Mouse (Mus musculus): ENCODE data around the gene Pla2g16.

The Pla2g16 gene

DNA sequence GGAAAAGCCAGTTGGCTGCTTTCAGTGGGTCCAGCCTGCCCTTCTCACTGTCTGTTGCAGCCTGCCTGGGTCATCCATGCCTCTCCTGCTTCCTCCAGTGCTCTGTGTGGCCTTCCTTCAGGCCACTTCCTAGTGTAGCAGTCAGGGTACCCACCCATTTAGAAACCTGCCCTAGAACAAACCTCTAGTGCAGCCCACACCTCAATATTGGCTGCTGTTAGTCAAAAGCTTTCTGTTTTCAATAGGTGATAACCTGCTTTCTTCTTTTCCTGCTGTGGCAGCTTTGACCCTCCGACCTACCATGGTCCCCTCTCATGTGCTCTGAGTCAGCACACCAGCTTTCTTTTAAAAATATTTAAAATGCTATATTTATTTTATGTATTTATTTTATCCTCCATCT is 7.2 kb downstream of the Pla2g16 start:
- DNase-seq (ENCODE audit: low spot score) = no peak

DNA sequence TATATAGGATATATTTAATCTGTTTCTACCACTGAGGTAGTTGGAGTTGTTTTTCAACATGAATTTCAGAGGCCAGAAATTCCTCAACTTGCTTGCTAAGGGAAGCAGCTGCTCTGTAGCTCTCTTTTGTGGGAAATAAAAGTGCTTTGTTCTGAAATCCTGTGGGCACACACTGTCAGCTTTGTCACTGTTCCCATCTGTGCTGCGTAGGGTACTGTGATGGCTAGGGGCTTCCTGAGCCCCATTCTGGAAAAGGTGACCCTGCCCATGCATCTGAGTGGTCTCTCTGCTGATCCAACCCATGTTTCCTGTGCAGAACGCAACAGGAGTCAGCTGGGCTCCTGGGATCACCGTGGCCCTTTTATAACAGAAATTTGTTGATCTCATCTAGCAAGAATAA is 9.6 kb downstream of the Pla2g16 start:
- DNase-seq (ENCODE audit: low spot score) = no peak

DNA sequence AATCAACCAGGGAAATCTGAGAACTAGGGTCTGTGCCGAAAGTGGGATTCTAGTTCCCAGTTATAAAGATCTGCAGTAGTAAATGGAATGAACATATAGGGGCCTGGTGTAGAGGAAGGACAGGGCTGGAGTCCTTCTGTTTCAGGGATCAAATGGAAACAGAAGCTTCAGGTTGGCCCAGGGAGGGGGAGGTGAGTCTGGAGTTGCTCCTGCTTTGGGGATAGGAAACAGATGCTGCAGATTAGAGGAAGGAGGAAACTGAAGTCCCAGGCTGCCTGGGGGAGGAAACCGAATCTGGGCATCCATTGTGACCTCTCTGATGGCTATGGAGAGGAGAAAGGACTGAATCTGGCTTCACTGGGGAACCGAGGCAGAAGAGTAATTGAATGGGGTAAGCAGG is 11.1 kb downstream of the Pla2g16 start:
- DNase-seq (ENCODE audit: low spot score) = no peak

DNA sequence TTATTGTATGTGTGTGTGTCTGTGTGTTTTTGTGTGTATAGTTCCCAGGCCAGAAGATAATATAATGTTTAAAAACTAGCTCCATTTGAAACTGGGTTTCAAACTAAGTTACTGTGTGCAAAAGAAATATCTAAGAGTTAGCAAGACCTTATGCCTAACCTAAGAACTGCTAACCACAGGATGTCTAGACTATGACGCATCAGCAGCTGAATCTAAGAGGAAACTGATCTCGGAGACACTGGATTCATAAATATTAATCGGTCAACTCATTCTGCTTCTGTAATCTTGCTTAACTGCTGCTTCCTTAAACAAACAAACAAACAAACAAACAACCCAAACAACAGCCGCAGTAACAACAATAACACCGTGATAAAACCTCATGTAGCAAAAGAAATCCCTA is 12.4 kb downstream of the Pla2g16 start:
- DNase-seq (ENCODE audit: low spot score) = no peak

DNA sequence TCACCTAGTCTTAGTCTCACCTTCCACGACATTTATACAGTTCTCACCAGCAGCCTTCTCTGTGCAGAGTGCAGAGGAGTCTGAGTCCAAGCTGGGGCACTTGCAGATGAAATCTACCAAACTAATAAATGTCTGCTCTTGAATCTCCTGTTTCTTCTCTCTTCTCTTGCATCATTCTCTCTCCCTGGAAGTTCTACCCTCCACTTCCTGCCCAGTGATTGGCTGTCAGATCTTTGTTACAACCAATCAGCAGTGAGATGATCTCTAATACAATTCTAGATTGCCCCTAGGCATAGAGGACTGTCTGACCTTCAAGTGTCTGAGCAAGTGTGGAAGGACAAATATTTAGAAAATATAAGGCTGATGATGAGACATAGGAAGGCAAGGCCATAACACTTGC is 18.9 kb downstream of the Pla2g16 start:
- no peak for DNase-seq (ENCODE audit: low spot score)

DNA sequence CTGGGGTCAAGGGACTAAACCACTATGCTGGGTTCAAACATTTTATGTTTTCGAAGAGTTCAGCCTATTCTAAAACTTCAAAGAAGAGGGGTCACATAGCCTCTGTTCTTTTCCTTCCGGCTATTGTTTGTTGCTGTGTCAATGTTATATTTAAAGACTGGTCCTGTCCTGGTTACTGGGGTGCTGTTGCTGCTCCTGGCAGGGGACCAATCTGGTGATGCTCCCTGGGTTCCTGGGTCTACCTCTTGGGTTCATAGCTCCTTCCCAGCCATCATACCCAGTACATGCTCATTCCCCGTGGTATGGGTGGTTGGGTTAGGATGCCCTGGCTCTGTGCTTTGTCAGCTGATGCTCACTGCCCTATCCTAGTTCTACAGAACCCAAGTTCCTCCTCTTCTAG is 20.5 kb downstream of the Pla2g16 start:
- DNase-seq (ENCODE audit: low spot score) = no peak

DNA sequence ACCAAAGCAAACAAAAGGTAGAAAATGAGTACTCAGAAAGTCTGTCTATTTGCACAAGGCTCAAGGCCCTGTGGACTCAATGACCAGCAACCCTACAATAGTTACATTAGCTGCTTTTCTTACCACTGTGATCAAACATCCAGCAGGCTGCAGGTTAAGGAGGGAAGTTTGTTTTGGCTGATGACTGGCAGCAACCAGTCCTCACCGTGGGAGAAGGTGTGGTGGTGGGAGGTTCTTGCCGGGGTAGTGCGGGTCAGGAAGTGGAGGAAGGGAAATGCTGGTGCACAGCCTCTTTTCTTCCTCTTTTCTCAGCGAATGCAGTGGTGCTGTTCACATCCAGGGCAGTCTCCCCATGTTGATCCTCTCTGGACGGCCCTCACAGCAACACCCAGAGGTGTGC is 23.8 kb downstream of the Pla2g16 start:
- no peak for DNase-seq (ENCODE audit: low spot score)

DNA sequence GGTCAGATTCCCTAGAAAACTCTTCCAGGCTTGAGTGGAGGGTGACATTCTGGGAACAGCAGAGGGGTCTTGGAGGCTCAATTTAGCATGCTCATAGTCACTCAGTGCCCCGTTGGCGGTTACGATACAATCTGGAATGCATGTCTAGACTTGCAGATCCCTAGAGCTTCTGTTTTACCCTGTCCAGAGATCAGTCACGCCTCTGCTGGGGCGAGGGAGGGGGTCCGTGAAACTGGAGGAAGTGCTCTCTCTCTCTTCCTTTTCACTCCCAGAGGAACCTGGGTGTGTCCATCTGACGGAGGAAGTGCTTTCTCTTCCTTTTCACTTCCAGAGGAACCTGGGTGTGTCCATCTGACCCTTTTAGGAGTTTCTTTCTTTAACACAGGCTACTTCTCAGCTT is 25.8 kb downstream of the Pla2g16 start:
- no peak for DNase-seq (ENCODE audit: low spot score)

DNA sequence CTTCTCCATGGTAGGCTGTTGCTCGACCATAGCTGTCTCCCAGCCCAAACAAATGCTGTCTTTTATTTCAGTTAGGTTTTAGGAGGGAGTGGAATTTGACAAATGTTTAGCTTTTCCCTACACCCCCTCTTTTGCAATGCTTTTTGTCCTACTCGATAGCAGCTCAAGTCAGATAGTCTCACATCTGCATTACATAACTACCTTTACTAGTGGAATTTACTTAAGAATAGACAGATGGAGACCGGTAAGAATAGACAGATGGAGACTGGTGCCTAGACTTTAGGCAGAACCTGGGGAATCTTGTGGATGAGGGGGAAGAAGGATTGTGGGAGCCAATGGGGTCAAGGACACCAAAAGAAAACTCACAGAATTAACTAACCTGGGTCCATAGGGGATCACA is 26.3 kb downstream of the Pla2g16 start:
- no peak for DNase-seq (ENCODE audit: low spot score)

DNA sequence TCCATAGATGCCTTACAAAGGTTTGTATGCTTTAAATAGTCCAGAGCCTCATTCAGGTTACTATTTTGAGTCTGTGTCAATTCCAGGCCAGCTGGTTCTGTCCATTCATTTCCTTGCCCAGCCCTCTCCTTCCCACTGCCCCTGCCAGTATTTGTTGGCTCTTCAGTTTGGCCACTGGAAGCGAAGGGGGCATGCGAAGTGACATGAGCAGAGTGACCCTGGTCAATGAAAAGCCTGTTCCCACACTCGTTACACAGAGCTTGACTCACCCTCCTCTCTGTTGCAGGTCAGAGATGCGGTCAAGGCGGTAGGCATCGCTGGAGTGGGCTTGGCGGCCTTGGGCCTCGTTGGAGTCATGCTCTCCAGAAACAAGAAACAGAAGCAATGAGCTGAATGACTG is 28.0 kb downstream of the Pla2g16 start:
- DNase-seq (ENCODE audit: low spot score) = peak; percentile 41

DNA sequence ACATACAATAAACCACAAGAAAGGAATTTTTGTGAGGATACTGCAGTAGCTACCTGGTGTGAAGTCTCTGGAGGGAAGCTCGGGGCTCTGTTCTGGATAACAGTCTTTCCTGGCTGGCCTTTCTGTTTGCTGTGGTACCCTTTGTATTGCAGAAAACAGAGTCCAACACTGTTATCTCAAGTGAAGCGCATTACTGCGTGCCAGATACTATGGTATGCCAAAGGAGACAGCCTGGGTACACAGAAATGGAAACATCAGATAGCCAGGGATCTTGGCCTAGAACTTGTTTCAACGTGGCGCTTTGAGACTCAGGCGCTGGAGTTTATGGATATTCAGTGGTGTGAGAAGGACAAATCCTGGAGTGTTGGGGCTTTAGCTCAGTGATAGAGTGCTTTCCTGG is 28.5 kb downstream of the Pla2g16 start:
- DNase-seq (ENCODE audit: low spot score) = no peak

DNA sequence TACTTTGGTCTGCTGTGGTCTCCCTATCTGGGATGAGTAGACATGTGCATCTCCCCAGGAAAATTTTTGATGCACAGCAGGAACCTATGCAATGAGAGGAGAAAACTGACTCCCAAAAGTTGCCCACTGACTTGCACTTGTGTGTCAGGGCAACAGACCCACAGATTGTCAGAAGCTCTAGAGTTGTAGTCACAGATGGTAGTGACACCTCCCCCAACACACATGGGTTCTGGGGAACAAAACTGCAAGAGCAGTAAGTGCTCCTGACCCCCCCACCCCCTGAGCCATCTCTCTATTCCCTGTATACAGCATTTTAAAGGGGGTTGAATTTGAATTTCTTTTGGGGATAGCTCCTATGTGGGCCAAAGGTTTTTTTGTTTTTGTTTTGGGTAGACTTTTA is 33.5 kb downstream of the Pla2g16 start:
- no peak for DNase-seq (ENCODE audit: low spot score)

DNA sequence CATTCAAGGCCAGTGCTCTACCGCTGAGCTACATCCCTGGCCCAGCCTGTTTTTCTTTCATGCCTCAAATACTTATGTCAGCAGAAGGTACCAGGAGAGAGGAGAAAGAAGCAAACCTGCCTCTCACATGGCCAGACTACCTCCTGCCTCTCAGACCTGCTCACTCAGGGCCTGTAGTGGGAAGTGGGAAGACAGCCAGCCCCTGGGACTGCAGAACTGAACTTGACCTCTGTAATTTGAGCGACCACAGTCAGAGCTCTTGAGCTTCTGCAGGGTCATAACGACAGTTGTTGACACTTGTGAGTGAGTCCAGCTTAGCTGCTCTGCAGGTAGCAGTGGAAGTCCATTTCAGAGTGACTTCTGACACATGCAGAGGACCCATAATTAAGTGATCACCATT is 34.8 kb downstream of the Pla2g16 start:
- DNase-seq (ENCODE audit: low spot score) = no peak

DNA sequence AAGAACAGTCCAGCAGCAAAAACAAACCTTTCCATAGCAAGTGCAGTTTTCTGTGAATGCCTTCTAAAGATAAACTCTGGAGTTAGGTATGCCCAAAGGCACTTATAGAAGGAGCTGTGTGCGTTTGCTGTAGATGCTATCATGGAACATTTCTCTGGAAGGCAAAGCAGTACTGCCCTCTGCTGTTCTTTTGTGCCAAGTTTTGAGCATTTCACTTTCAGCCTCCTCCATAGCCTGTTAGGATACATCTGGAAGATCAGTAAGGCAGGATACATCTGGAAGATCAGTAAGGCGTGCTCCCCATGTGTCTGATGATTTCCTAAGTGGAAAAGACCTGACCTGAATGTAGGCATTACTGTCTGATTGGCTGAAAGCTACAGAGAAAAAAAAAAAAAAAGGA is 38.3 kb downstream of the Pla2g16 start:
- no peak for DNase-seq (ENCODE audit: low spot score)

DNA sequence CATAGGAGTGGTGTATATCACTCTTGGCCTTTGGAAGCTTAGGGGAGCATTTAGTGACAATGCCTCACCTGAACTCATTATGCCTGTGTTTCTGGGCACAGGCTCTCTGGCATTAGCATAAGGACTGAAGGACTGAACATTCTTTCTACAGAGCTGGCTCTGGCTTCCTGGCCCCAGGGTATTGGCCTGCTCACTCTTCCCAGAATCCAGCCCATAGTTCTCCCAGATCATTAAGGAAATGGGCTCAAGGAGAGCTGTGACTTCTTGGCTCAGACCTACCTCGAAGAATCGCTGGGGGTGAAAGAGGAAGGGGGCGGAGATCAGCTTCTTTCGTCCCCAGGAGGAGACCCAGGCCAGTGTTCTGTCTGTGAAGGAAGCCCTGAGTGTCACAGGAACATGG is 41.2 kb downstream of the Pla2g16 start:
- no peak for DNase-seq (ENCODE audit: low spot score)

DNA sequence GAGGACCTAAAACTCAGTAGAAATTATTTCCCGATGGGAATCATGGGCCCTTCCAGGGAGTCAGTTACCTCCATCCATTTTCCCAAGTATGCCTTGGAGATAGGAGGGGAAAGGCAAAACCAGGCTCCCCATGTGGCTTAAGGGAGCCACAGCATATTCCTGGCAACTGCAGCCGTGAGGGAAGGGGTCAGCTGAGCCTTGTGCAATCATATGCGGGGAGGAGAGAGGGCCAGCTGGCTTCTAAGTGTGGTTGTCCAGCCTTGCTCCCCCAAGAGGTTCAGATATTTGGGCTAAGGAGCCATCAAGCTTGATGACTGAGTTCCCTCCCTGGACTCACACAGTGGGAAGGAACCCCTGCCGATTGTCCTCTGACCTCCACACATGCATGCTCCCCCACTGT is 44.3 kb downstream of the Pla2g16 start:
- no peak for DNase-seq (ENCODE audit: low spot score)

DNA sequence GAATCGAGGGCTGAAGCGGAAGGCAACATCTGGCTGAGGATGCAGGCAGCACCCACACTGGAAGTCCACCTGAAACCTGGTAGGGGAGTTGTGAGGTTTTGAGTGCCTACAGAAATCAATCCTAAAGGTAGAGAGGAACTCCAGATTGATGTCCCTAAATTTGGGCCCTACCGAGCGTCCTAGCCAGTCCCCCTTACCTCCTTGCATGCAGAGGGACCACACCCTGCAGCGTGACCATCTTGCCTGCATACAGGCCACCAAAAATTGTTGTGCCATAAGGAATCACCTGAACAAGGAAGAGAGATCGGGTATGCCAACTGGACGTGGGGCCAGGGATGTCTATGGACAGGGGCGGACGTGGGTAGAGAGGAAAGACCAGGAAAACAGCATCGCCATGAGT is 46.8 kb downstream of the Pla2g16 start:
- DNase-seq (ENCODE audit: low spot score) = no peak

DNA sequence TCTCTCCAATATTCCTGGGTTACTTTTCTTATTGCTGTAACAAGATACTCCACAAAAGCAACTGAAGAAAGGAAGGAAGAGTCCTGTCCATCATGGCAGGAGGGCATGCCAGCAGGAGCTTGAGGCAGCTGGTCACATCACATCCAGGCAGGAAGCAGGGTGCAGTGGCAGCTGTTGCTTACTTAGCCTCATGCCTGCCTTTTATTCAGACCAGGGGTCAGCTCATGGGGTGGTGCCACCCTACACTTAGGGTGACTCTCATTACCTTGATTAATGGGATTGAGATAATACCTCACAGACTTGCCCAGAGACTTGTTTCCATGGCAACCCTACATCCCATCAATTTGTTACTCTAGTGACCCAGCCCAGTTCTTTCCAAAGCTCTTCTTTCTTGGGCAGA is 47.8 kb downstream of the Pla2g16 start:
- no peak for DNase-seq (ENCODE audit: low spot score)

DNA sequence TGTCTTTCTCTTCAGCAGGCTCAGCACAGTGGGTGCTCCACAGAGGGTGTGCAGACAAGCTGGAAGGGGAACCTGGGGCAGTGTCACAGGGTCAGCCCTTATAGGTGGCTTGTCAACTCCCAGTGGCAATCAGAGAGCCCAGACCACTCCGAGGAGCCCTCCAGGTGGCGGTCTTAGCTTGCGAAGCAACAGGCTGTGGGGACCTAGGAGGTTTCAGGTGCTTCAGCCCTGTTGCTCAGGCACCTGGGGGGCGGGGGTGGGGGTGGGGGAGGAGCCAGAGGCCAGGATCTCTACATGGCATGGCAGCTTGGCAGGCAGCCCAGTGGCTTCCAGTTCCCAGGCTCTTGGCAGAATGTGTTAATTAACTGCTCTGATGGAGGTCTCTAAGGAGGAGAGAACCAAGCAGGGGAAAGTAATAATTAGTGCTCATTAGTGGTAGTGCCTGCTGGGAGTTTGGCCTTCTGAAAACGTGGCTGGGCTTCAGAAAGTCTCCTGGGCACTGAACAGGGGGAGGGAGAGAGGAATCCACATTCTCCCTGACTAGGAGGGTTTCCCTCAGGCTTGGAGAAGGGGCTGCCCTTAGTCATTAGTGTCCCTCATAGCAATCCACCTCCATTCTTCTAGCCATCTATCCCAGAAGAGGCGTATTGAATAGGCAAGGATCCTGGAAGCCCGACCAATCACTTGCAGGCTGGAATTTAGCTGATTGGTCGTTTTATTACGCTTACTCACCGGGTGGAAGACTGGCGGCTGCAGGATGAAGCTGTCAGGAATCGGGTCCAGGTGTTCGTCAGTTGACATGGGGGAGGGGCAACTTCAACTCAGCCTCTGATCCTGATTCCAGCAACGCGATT is 48.9 kb downstream of the Pla2g16 start:
- DNase-seq (ENCODE audit: low spot score) = no peak

DNA sequence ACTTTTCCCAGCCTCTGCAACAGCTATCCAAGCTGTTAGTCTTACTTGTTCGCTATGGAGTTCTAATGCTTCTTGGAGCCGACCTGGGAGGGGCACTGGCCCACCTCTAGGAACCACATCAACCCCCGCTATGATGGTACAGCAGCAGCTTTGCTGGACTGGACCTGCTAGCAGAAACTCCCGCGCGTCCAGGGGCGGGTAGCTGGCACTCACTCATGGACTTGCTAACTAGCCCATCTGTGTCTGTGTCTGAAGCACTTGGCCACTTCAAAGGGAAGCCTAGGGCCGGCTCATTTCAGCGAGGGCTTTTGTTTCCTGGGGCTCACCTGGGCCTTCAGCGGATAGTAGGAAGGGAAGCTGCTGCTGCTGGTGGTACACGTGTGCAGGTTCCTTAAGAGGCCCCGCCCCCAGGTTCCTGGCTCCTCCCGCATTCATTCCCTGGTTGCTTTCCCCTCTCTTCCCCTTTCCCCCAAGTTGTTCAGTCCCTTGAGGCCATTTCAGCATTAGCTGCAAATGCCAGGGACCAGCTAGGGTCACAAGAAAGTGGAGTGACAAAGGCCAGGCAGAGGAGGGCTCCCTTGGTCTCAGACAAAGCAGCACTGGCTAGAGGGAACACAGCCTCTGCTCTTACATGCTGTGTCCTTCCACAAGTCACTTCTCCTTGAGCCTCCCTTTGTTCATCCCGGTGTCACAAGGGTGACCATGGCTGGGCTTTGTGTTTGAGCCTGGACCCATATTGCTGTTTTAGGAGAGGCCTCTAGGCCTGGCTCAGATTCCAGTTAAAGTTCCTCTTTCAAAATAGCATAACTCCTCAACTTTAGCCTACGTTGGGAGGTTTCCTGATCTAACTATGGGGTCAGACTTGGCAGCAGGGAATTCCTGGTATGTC is 49.8 kb downstream of the Pla2g16 start, which contains the start of gene Lgals12:
Gene Lgals12 (minus strand): TSS at position 393 of the 889 bp plus-strand sequence.
- no peak for DNase-seq (ENCODE audit: low spot score)

DNA sequence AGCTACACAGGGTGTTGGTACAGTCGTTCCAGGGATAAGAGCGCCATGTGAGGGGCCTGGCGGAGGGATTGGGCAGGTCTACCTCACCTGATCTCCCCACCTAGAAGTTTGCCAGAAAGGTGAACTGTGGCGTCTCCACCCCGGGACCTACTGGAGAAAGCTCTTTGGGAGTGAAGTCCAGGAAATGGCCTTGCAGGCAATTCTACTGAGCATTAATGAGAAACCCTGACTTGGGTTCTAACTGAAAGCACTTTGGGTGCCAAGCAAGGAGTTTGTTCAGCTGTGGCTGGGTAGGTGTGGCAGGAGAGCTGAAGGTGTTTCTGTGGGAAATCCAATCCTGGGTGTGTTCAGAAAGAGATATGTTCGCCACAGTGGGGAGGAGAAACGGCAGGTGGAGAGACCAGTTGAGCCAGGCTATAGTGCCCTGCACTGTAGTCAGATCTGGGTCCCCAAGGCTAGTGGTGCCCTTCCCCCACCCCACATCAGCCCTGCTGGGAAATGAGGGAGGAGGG is 50.5 kb downstream of the Pla2g16 start:
- no peak for DNase-seq (ENCODE audit: low spot score)

DNA sequence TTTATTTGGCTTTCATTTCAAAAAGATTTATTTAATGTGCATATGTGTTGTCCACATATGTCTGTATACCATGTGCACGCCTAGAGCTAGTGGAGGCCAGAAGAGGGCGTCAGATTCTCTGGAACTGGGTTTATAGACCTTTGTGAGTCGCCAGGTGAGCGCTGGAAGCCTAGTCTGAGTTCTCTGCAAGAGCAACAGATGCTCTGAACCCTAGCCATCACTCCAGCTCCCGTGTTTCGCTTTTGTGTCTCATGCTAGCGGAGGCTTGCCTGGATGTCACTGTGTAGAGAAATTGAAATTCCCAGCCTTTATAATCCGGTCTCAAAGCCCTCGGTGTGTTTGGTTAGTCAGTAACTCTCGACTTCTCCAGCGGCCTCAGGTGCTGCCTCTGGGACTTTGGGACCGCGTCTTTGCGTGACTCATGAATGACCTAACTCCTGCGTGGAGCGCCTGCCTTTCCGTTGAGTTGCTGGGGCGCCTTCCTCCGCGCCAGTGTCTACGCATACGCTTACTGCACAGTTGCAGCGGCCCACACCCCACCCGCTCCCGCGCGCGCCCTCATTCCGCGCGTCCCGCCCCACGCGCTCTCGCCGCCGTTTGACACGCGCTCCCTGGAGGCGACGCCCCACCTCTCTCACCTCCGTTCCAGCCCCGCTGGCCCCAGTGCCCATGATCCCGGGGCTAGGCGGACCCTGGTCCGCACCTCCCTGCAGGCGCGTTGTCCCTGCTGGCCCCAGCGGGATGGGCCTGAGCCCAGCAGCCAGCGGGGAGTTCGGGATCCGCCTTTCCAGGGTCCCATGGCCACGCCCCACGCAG is 54.9 kb downstream of the Pla2g16 start, which contains the start of gene Hrasls5:
Gene Hrasls5 (plus strand): TSS at position 600 of the 816 bp plus-strand sequence.
- DNase-seq (ENCODE audit: low spot score) = no peak
